Mouse (Mus musculus) natural killer cell, adult 2 months (primary cell): ENCODE data around the gene Marc2.

Experiments
- DNase-seq, 2 experiments: peaks; one replicate each; pipeline ENCODE4 v3.0.0; 2022; ENCODE audit warnings: low spot score in 2 of 2

Marc2 gene

GRCm38 (mm10) chr1:184853922-184854321 is 7.7 kb upstream of the Marc2 start:
- DNase-seq, result peak in 1 of 2 experiments; percentile 18

GRCm38 (mm10) chr1:184853339-184853738 is 7.1 kb upstream of the Marc2 start:
- peak; percentile 50 to 59 for DNase-seq

GRCm38 (mm10) chr1:184851741-184852618 is 5.7 kb upstream of the Marc2 start:
- peak; percentile 66 to 68 for DNase-seq

- peak in 1 of 2 experiments; percentile 5 for DNase-seq
These were observed 4.9 kb upstream of the Marc2 start for GRCm38 (mm10) chr1:184851166-184851565.

- DNase-seq, result no peak
These were observed 722 bp upstream of the Marc2 start for GRCm38 (mm10) chr1:184846973-184847372.

GRCm38 (mm10) chr1:184845111-184846071 is 860 bp downstream of the Marc2 start:
- DNase-seq, result peak; percentile 84 to 85

GRCm38 (mm10) chr1:184844326-184845066 is 1.8 kb downstream of the Marc2 start:
- no peak for DNase-seq

- no peak for DNase-seq
These were observed 8.6 kb downstream of the Marc2 start for GRCm38 (mm10) chr1:184837649-184838048.

- no peak for DNase-seq
These were observed 9.9 kb downstream of the Marc2 start for GRCm38 (mm10) chr1:184836350-184836749.

- DNase-seq, result no peak
These were observed 12.8 kb downstream of the Marc2 start for GRCm38 (mm10) chr1:184833499-184833898.

GRCm38 (mm10) chr1:184832211-184832610 is 14.0 kb downstream of the Marc2 start:
- DNase-seq, result no peak

GRCm38 (mm10) chr1:184829897-184830296 is 16.4 kb downstream of the Marc2 start:
- no peak for DNase-seq

- no peak for DNase-seq
These were observed 19.0 kb downstream of the Marc2 start for GRCm38 (mm10) chr1:184827175-184827701.

GRCm38 (mm10) chr1:184825093-184825492 is 21.2 kb downstream of the Marc2 start:
- peak in 1 of 2 experiments; percentile 12 for DNase-seq

- DNase-seq, result peak; percentile 72 to 83
These were observed 21.8 kb downstream of the Marc2 start for GRCm38 (mm10) chr1:184824439-184824851.

- DNase-seq, result no peak
These were observed 23.6 kb downstream of the Marc2 start for GRCm38 (mm10) chr1:184822678-184823077.

GRCm38 (mm10) chr1:184817768-184818167 is 28.5 kb downstream of the Marc2 start:
- DNase-seq, result no peak

- DNase-seq, result no peak
These were observed 34.5 kb downstream of the Marc2 start for GRCm38 (mm10) chr1:184811716-184812250.

GRCm38 (mm10) chr1:184810780-184811575 is 35.3 kb downstream of the Marc2 start, which contains the start of gene Marc1:
TSS of gene Marc1 (minus strand) at chr1:184811313.
- DNase-seq, result no peak

GRCm38 (mm10) chr1:184809578-184810001 is 36.7 kb downstream of the Marc2 start:
- no peak for DNase-seq
